Mouse (Mus musculus): ENCODE results near the gene Pknox2. TPM values are rescaled to one million over a fixed set of nuclear protein-coding genes. Genes with fewer than 3 reads are reported as not detected.

The Pknox2 gene
- polyA plus RNA-seq, 1 experiment from 2014 or later, result 52.3 TPM

DNA sequence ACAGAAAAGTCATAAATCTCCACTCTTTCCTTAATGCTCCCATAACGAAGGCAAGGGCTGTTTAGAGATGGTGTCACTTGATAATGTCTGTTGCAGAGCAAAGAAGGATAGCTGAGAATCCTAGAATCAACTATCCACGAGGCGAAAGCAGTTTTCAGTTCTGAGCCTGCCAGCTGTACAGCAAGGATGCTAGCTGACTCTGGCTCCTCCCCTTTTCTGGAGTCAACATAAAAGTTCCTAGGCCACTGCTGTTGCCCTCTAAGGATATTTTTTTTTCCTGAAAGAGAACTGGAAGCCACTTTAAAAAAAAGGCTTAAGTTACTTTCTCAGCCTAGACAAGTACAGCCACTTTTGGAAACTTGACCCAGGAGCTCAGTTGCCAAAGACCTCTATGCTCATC, 176.1 kb downstream of the Pknox2 start:
- peaks cover 35% of the 10 kb centered on the region for H3K4me1 ChIP-seq
- 0 out of 2 replicates have a peak, but pooled peaks cover 5% of the 10 kb centered on the region for H3K36me3 ChIP-seq
- H3K4me2 ChIP-seq, result no peak overlapping the region

DNA sequence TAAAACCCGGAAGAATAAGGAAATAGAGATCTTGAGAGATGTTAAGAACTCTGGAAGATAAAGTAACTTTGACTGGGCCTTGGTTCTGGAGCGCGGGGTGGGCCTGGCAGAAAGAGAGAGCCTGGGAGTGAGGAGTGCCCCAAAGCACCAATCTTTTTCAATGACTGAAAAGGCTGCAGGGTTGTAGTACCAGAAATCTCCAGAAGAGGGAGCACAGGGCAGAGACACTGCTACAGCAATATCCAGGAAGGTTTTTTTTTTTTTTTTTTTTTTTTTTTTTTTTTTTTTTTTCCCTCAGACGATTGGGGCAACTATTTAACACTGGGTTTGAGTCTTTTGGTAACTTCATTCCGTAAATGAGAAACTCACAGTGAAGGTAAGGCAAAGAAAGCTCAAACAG, 176.6 kb downstream of the Pknox2 start:
- Histone ChIP-seq H3K36me3 (0 out of 2 replicates have a peak, but pooled peaks cover 5% of the 10 kb centered on the region), H3K4me1 (peaks cover 33% of the 10 kb centered on the region)
- no peak for ATAC-seq (ENCODE audit: low FRiP score)

More for the DNA sequence above, 176.1 kb downstream of the Pknox2 start:
- Histone ChIP-seq H3K27ac (replicated peaks) (no peak overlapping the region), H3K27me3 (replicated peaks) (no peaks in the 10 kb centered on the region), H3K4me3 (replicated peaks) (no peak overlapping the region), H3K9me3 (replicated peaks) (no peaks in the 10 kb centered on the region), H3K9ac (replicated peaks) (no peak overlapping the region)
- 28% methylated on average over 3 of the region's 3 CpGs for WGBS
- no peak for ATAC-seq (ENCODE audit: low FRiP score)

DNA sequence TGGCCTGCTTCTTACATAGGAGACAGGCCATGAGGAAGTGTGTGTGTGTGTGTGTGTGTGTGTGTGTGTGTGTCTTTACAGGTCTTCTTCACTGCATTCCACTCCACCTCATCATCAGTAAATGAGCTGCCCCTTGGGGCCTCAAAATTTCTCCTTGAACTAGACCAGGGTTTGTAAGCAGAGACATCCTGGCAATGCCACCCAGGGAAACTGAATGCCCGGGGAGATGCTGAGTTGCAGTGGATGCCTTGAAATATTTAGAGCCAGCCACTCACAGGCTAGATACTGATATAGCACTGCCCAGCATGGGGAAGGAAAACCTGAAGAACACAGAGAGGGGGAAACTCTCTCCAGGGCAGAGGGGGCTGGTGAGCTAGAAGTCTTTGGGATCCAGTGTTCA, 178.1 kb downstream of the Pknox2 start:
- ATAC-seq (ENCODE audit: low FRiP score), result no peak
- WGBS, result 79% methylated on average over 1 of the region's 1 CpGs

More for the DNA sequence above, 176.6 kb downstream of the Pknox2 start:
- Histone ChIP-seq H3K4me3 (replicated peaks) (no peak overlapping the region), H3K9me3 (replicated peaks) (no peaks in the 10 kb centered on the region), H3K9ac (replicated peaks) (no peak overlapping the region), H3K4me2 (no peak overlapping the region), H3K27ac (replicated peaks) (no peak overlapping the region), H3K27me3 (replicated peaks) (no peaks in the 10 kb centered on the region)
- 14% methylated on average over 5 of the region's 5 CpGs for WGBS

DNA sequence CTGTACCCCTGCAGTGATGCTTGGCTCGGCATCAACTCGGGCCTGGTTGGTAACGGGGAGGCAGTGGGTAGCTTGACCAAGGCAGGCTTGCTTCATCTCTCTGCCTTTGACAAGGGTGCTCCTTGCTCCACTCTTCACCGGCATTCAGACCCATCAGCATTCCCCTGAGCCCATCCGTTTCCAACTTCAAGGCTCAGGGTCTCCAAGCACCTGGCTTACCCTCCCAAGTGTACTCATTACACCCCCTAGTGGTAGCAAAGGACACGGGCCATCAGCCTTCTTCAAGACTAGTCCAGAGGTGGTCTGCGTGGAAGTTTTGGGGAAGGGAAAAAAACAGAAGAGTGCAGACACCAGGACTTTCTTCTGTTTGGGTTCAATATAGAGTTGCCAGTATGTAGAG, 178.5 kb downstream of the Pknox2 start:
- 44% methylated on average over 7 of the region's 7 CpGs for WGBS
- H3K27me3 ChIP-seq (replicated peaks), result no peaks in the 10 kb centered on the region
- H3K4me2 ChIP-seq, result no peak overlapping the region
- no peak overlapping the region for H3K9ac ChIP-seq (replicated peaks)
- H3K4me3 ChIP-seq (replicated peaks), result no peak overlapping the region
- H3K36me3 ChIP-seq, result 0 out of 2 replicates have a peak, but pooled peaks cover 5% of the 10 kb centered on the region
- peaks cover 37% of the 10 kb centered on the region for H3K4me1 ChIP-seq
- no peaks in the 10 kb centered on the region for H3K9me3 ChIP-seq (replicated peaks)
- H3K27ac ChIP-seq (replicated peaks), result no peak overlapping the region
- ATAC-seq (ENCODE audit: low FRiP score), result 0 out of 2 replicates have a peak, but pooled peaks have one; percentile 28

More for the DNA sequence above, 178.1 kb downstream of the Pknox2 start:
- Histone ChIP-seq H3K9me3 (replicated peaks) (no peaks in the 10 kb centered on the region), H3K27ac (replicated peaks) (no peak overlapping the region), H3K4me2 (no peak overlapping the region), H3K9ac (replicated peaks) (no peak overlapping the region), H3K27me3 (replicated peaks) (no peaks in the 10 kb centered on the region), H3K4me3 (replicated peaks) (no peak overlapping the region), H3K4me1 (peaks cover 33% of the 10 kb centered on the region), H3K36me3 (0 out of 2 replicates have a peak, but pooled peaks cover 5% of the 10 kb centered on the region)

DNA sequence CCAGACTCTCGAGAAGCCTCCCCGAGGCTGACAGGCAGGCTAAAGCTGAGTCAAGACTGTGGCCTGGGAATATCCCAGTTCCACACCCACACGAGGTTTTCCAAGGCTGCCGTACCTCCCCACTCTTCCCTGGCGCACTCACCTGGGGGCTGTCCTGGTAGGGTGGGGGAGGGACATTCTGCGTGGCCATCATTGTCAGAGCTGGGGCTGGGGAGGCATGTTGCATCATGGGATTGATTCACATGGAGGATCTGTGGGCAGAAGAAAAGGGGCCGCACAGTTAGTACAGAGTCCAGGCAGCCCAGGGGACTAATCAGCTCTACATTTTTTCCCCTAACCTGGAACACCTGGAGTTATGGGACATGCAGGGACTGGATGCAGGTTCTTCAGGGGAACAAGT, 179.0 kb downstream of the Pknox2 start:
- WGBS, result 84% methylated on average over 7 of the region's 7 CpGs
- Histone ChIP-seq H3K9ac (replicated peaks) (no peak overlapping the region), H3K4me2 (no peak overlapping the region), H3K4me3 (replicated peaks) (no peak overlapping the region), H3K27ac (replicated peaks) (no peak overlapping the region), H3K9me3 (replicated peaks) (no peaks in the 10 kb centered on the region), H3K36me3 (0 out of 2 replicates have a peak, but pooled peaks cover 5% of the 10 kb centered on the region), H3K4me1 (peaks cover 38% of the 10 kb centered on the region), H3K27me3 (replicated peaks) (no peaks in the 10 kb centered on the region)
- no peak for ATAC-seq (ENCODE audit: low FRiP score)

DNA sequence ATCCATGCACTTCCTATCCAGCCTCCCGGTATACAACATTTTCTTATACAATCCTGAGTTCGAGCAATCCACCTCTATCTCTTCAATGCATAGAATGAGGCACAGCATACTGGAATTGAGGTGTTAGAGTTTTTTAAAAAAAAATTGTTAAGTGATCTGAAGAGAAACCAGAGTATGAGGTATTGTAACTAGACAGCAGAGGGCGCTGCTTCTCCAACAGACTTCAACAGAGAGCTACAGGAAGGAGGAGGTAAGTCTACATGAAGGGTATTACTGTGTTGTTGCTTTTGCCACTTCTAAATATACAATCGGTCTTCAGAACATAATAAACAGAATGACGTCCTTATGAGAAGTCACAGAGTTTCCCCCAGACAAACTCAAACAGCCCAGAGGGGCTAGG, 181.5 kb downstream of the Pknox2 start:
- Histone ChIP-seq H3K4me1 (peaks cover 50% of the 10 kb centered on the region), H3K4me3 (replicated peaks) (no peak overlapping the region), H3K36me3 (0 out of 2 replicates have a peak, but pooled peaks cover 5% of the 10 kb centered on the region), H3K27me3 (replicated peaks) (no peaks in the 10 kb centered on the region), H3K27ac (replicated peaks) (no peak overlapping the region), H3K9me3 (replicated peaks) (no peaks in the 10 kb centered on the region), H3K4me2 (no peak overlapping the region), H3K9ac (replicated peaks) (no peak overlapping the region)
- peak; percentile 32; the same call in 1 of the 2 replicates for ATAC-seq (ENCODE audit: low FRiP score)
- WGBS, result 61% methylated on average over 5 of the region's 5 CpGs

DNA sequence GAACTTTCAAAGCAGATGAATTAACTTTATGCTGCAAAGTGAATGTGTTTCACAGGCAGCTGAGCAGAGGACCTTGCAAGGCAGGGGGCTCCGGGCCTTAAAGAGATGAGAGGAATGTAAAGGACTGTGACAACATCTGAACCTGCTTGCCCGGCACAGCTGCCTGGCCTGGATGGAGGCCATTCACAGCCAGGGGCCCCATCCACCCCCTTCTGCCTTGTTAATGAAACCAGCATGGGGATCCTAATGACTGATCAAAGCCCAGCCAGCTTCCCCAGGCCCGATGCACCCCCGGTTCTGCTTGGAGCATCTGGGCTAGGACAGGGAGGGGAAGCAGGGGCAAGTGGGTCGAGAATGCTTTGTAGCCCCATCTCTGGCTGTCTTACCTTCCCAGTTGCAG, 183.0 kb downstream of the Pknox2 start:
- no peaks in the 10 kb centered on the region for H3K9me3 ChIP-seq (replicated peaks)
- no peak for ATAC-seq (ENCODE audit: low FRiP score)
- 9% methylated on average over 5 of the region's 5 CpGs for WGBS
- H3K4me3 ChIP-seq (replicated peaks), result no peak overlapping the region
- H3K9ac ChIP-seq (replicated peaks), result 0 out of 2 replicates have a peak overlapping the region, but pooled peaks have one; percentile 3
- H3K27ac ChIP-seq (replicated peaks), result peak overlapping the region; percentile 45
- H3K4me2 ChIP-seq, result no peak overlapping the region
- 0 out of 2 replicates have a peak, but pooled peaks cover 5% of the 10 kb centered on the region for H3K36me3 ChIP-seq
- H3K4me1 ChIP-seq, result peaks cover 50% of the 10 kb centered on the region
- H3K27me3 ChIP-seq (replicated peaks), result no peaks in the 10 kb centered on the region

DNA sequence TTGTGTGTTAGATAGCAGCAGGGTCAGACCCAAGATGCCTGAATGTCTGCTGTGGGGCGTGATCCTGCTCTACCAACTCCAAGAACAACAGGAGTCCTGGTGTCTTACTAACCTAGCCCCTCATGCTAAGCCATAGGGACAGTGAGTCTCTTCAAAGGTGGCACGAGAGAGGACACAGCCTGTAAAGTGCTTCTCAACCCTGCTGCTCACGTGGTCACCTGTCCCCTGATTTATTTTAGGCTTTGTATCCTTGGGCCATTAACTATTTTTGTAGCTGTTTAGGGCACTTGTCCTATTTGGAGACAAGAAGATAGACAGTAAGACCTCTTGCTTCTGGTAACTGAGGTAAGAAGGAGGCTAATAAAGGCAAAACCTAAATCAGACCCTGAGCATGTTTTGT, 183.7 kb downstream of the Pknox2 start:
- no peaks in the 10 kb centered on the region for H3K9me3 ChIP-seq (replicated peaks)
- ATAC-seq (ENCODE audit: low FRiP score), result no peak
- H3K4me3 ChIP-seq (replicated peaks), result no peak overlapping the region
- 0 out of 2 replicates have a peak, but pooled peaks cover 5% of the 10 kb centered on the region for H3K36me3 ChIP-seq
- no peak overlapping the region for H3K4me2 ChIP-seq
- no peaks in the 10 kb centered on the region for H3K27me3 ChIP-seq (replicated peaks)
- WGBS, result 50% methylated on average over 3 of the region's 3 CpGs
- peaks cover 47% of the 10 kb centered on the region for H3K4me1 ChIP-seq
- no peak overlapping the region for H3K27ac ChIP-seq (replicated peaks)
- no peak overlapping the region for H3K9ac ChIP-seq (replicated peaks)

DNA sequence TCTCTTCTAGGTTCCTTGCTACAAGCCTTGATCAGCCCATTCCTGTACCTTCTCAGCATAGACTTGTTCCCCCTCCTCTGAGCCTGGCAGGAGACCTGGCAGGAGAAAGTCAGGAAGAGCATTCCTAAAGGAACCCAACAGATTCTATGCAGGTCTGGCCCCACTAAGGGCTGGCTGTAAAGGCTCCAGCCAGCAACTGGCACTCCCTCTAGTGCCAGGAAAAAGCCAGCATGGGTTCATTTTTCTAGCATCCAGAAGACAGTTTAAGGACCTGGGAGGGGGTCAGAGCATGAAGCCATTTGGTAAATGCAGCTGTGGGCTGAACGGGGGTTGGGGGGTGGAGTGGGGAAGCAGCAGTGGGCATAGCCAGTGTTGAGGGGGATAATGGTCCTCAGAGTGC, 185.3 kb downstream of the Pknox2 start:
- H3K9me3 ChIP-seq (replicated peaks), result no peaks in the 10 kb centered on the region
- H3K27me3 ChIP-seq (replicated peaks), result no peaks in the 10 kb centered on the region
- WGBS, result 30% methylated on average over 1 of the region's 1 CpGs
- H3K4me2 ChIP-seq, result no peak overlapping the region
- H3K4me3 ChIP-seq (replicated peaks), result no peak overlapping the region
- 0 out of 2 replicates have a peak, but pooled peaks cover 2% of the 10 kb centered on the region for H3K36me3 ChIP-seq
- peaks cover 43% of the 10 kb centered on the region for H3K4me1 ChIP-seq
- H3K27ac ChIP-seq (replicated peaks), result no peak overlapping the region
- H3K9ac ChIP-seq (replicated peaks), result no peak overlapping the region
- ATAC-seq (ENCODE audit: low FRiP score), result no peak

DNA sequence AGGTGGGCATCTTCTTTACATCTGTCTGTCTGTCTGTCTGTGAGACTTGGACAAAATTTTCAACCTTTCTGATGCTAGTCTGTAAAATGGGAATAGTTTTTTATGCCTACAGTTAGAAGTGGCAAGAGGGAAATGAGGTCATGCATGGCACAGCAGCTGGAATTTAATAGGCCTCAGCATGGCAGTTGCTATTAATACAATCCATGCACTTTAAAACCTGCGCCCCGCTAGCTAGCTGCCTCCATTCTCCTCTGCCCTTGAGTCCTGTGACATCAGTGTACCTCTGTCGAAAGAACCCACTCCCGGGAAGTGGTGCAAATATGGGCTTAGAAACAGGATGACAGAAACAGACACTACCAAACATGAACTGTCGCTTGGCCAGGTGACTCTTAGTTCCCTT, 186.1 kb downstream of the Pknox2 start:
- Histone ChIP-seq H3K36me3 (no peaks in the 10 kb centered on the region), H3K9ac (replicated peaks) (no peak overlapping the region), H3K27me3 (replicated peaks) (no peaks in the 10 kb centered on the region), H3K27ac (replicated peaks) (no peak overlapping the region), H3K4me2 (no peak overlapping the region), H3K9me3 (replicated peaks) (no peaks in the 10 kb centered on the region), H3K4me3 (replicated peaks) (no peak overlapping the region), H3K4me1 (peaks cover 39% of the 10 kb centered on the region)
- 79% methylated on average over 5 of the region's 5 CpGs for WGBS
- ATAC-seq (ENCODE audit: low FRiP score), result no peak

DNA sequence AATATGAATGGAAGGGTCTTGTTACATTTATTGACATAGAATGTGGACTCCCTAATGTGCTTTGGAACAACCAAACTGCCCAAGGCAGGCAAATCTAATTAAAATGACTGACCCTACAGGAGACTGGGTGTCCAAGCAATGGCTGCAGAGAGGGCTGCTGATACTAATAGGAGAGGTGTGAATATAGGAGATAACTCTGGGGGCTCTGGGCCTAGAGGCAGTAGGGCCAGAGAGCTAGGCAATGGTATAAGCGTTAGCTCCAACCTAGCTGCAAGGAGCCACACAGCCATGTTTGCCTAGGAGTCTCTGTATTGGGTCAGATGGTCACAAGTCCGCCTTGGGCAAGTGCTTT, 196.1 kb downstream of the Pknox2 start:
- Histone ChIP-seq H3K27ac (replicated peaks) (peak overlapping the region; percentile 7; the same call in 1 of the 2 replicates), H3K4me1 (peaks cover 17% of the 10 kb centered on the region), H3K9me3 (replicated peaks) (no peaks in the 10 kb centered on the region), H3K4me2 (no peak overlapping the region), H3K27me3 (replicated peaks) (no peaks in the 10 kb centered on the region), H3K36me3 (0 out of 2 replicates have a peak, but pooled peaks cover 12% of the 10 kb centered on the region), H3K9ac (replicated peaks) (no peak overlapping the region), H3K4me3 (replicated peaks) (no peak overlapping the region)
- WGBS, result 56% methylated on average over 2 of the region's 2 CpGs
- peak; percentile 30 for ATAC-seq (ENCODE audit: low FRiP score)

DNA sequence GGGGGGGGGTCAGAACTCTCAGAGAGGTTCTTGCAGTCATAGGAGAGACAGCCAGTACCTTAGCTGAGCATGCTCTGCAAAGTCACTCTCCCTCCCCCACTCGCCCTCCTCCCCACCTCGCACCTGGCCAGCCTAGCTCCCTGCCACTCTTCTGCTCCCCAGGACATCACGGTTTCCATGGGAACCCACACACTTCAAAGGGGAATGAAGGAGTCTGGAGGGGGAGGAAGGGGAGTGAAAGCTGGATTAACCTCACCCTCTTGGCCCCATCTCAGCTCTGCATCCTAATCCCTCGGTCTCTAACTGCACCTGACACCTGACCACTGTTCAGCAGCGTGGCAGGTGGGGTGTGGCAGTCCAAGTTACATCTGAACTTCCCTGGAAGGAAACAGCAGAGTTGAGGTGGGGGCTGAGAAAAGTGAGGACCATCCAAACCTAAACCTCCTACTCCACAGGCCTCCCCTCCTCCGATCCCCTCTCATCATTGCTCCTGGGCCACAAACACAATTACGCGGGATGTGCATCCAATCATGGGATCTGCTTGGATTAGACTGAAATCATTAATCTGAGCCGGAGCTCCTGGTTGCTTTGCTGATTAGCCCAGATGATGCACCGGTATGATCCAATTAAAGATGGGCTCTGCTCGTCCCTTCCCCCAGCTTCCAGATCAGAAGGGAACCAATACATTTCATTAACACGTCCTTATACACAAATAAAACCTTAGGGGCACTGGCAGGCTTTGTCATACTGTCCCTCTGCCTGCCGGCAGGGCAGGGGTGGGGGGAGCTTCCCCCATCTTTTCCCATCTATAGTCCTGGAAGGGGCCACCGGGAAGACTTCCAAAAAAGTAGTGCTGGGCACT, 196.7 kb downstream of the Pknox2 start:
- 19% methylated on average over 14 of the region's 14 CpGs for WGBS
- no peak overlapping the region for H3K4me2 ChIP-seq
- H3K27ac ChIP-seq (replicated peaks), result 0 out of 2 replicates have a peak overlapping the region, but pooled peaks have one; percentile 19
- H3K27me3 ChIP-seq (replicated peaks), result no peaks in the 10 kb centered on the region
- H3K36me3 ChIP-seq, result 0 out of 2 replicates have a peak, but pooled peaks cover 12% of the 10 kb centered on the region
- no peak overlapping the region for H3K4me3 ChIP-seq (replicated peaks)
- H3K4me1 ChIP-seq, result peaks cover 18% of the 10 kb centered on the region
- peak; percentile 43 for ATAC-seq (ENCODE audit: low FRiP score)
- H3K9ac ChIP-seq (replicated peaks), result no peak overlapping the region
- no peaks in the 10 kb centered on the region for H3K9me3 ChIP-seq (replicated peaks)
